Mouse (Mus musculus) liver, embryonic 12.5 days (tissue): ENCODE results near the gene Atp6v1g2. TPM values are rescaled to one million over a fixed set of nuclear protein-coding genes. Genes with fewer than 3 reads are reported as not detected.

Experiments
- ATAC-seq: fragments of 200-750 bp; cut with Nextera tagmentation; 2 replicates; pipeline ENCODE4 v1.8.0; 2017; ENCODE audit warnings: moderate number of reproducible peaks, mild to moderate bottlenecking, moderate library complexity
- H3K27ac ChIP-seq: fragments of 300-500 bp; sonication (generic); 2 replicates; pipeline ENCODE4 v1.5.1; 2016; ENCODE audit warnings: mild to moderate bottlenecking
- H3K27me3 ChIP-seq: fragments of 300-500 bp; sonication (generic); replicated peaks from 2 replicates; pipeline ENCODE4 v1.6.1; 2016; ENCODE audit warnings: mild to moderate bottlenecking, moderate library complexity
- H3K36me3 ChIP-seq: fragments of 300-500 bp; sonication (generic); 2 replicates; pipeline ENCODE4 v1.6.1; 2016; ENCODE audit warnings: mild to moderate bottlenecking, moderate library complexity
- H3K4me1 ChIP-seq: fragments of 300-500 bp; sonication (generic); 2 replicates; pipeline ENCODE4 v1.6.1; 2016
- H3K4me2 ChIP-seq: fragments of 300-500 bp; sonication (generic); 2 replicates; pipeline ENCODE4 v1.6.1; 2016; ENCODE audit warnings: mild to moderate bottlenecking, moderate library complexity
- H3K4me3 ChIP-seq: fragments of 300-500 bp; sonication (generic); 2 replicates; pipeline ENCODE4 v1.5.1; 2016; ENCODE audit warnings: mild to moderate bottlenecking, moderate library complexity
- H3K9ac ChIP-seq: fragments of 300-500 bp; sonication (generic); 2 replicates; pipeline ENCODE4 v1.6.1; 2016; ENCODE audit warnings: mild to moderate bottlenecking, moderate library complexity
- H3K9me3 ChIP-seq: fragments of 300-500 bp; sonication (generic); replicated peaks from 2 replicates; pipeline ENCODE4 v1.6.1; 2016; ENCODE audit warnings: mild to moderate bottlenecking, moderate library complexity
- WGBS: fragments of 180-500 bp; shearing (Covaris S2); methylation state at CpG from one replicate; pipeline ENCODE4 v1.1.7; 2016; ENCODE audit not compliant: insufficient replicate concordance; 5-methylcytosine and 5-hydroxymethylcytosine counted together
- polyA plus RNA-seq: library from polyadenylated mRNA; unstranded; fragments of >200 nt; fragmentation: Nextera tagmentation; extraction: Ambion mirVana; gene quantifications from 2 replicates; pipeline ENCODE4 v1.2.1, GENCODE M21; 2016

Gene Atp6v1g2
- polyA plus RNA-seq, 1 experiment from 2014 or later, result 1.3 TPM

GRCm38 (mm10) chr17:35194844-35195630, 38.4 kb upstream of the Atp6v1g2 start:
- no peaks in the 10 kb centered on the region for H3K36me3 ChIP-seq
- ATAC-seq, result peak; percentile 9; the same call in 1 of the 2 replicates
- peak overlapping the region; percentile 80 for H3K4me2 ChIP-seq
- peaks cover 53% of the 10 kb centered on the region for H3K27me3 ChIP-seq
- no peak overlapping the region for H3K27ac ChIP-seq
- H3K9ac ChIP-seq, result peak overlapping the region; percentile 52; the same call in 1 of the 2 replicates
- no peaks in the 10 kb centered on the region for H3K9me3 ChIP-seq
- 40% methylated on average over 19 of the region's 19 CpGs for WGBS
- peak overlapping the region; percentile 54 for H3K4me3 ChIP-seq
- peaks cover 41% of the 10 kb centered on the region for H3K4me1 ChIP-seq

GRCm38 (mm10) chr17:35195631-35196320, 37.7 kb upstream of the Atp6v1g2 start:
- no peaks in the 10 kb centered on the region for H3K36me3 ChIP-seq
- H3K27me3 ChIP-seq, result peaks cover 60% of the 10 kb centered on the region
- peak overlapping the region; percentile 54 for H3K4me3 ChIP-seq
- H3K9me3 ChIP-seq, result no peaks in the 10 kb centered on the region
- under 1% methylated on average over 66 of the region's 66 CpGs for WGBS
- peak overlapping the region; percentile 80 for H3K4me2 ChIP-seq
- peak overlapping the region; percentile 52 for H3K9ac ChIP-seq
- H3K27ac ChIP-seq, result no peak overlapping the region
- H3K4me1 ChIP-seq, result peaks cover 43% of the 10 kb centered on the region
- ATAC-seq, result peak; percentile 76

GRCm38 (mm10) chr17:35196321-35196641, 37.2 kb upstream of the Atp6v1g2 start:
- H3K9ac ChIP-seq, result peak overlapping the region; percentile 52; the same call in 1 of the 2 replicates
- ATAC-seq, result no peak
- peak overlapping the region; percentile 80 for H3K4me2 ChIP-seq
- H3K27me3 ChIP-seq, result peaks cover 65% of the 10 kb centered on the region
- H3K4me1 ChIP-seq, result peaks cover 47% of the 10 kb centered on the region
- H3K9me3 ChIP-seq, result no peaks in the 10 kb centered on the region
- H3K27ac ChIP-seq, result no peak overlapping the region
- WGBS, result 35% methylated on average over 9 of the region's 9 CpGs
- H3K36me3 ChIP-seq, result no peaks in the 10 kb centered on the region
- H3K4me3 ChIP-seq, result peak overlapping the region; percentile 54

GRCm38 (mm10) chr17:35197126-35197525, 36.3 kb upstream of the Atp6v1g2 start:
- no peaks in the 10 kb centered on the region for H3K36me3 ChIP-seq
- no peak overlapping the region for H3K27ac ChIP-seq
- H3K27me3 ChIP-seq, result peaks cover 74% of the 10 kb centered on the region
- no peaks in the 10 kb centered on the region for H3K9me3 ChIP-seq
- H3K4me2 ChIP-seq, result no peak overlapping the region
- WGBS, result 14% methylated on average over 5 of the region's 6 CpGs
- H3K9ac ChIP-seq, result no peak overlapping the region
- H3K4me1 ChIP-seq, result peaks cover 49% of the 10 kb centered on the region
- no peak for ATAC-seq
- H3K4me3 ChIP-seq, result no peak overlapping the region

- 51% methylated on average over 7 of the region's 7 CpGs for WGBS
- H3K4me1 ChIP-seq, result peaks cover 49% of the 10 kb centered on the region
These were observed 35.4 kb upstream of the Atp6v1g2 start for GRCm38 (mm10) chr17:35198029-35198428.

GRCm38 (mm10) chr17:35198946-35199345, 34.5 kb upstream of the Atp6v1g2 start:
- WGBS, result 63% methylated on average over 8 of the region's 8 CpGs
- peaks cover 85% of the 10 kb centered on the region for H3K27me3 ChIP-seq
- H3K36me3 ChIP-seq, result no peaks in the 10 kb centered on the region

More at GRCm38 (mm10) chr17:35198029-35198428, 35.4 kb upstream of the Atp6v1g2 start:
- Histone ChIP-seq H3K9me3 (no peaks in the 10 kb centered on the region), H3K9ac (no peak overlapping the region), H3K36me3 (no peaks in the 10 kb centered on the region), H3K27me3 (peaks cover 83% of the 10 kb centered on the region), H3K4me2 (no peak overlapping the region), H3K27ac (no peak overlapping the region), H3K4me3 (no peak overlapping the region)
- no peak for ATAC-seq

GRCm38 (mm10) chr17:35200398-35200797, 33.1 kb upstream of the Atp6v1g2 start:
- H3K27me3 ChIP-seq, result peaks cover 85% of the 10 kb centered on the region
- H3K36me3 ChIP-seq, result no peaks in the 10 kb centered on the region
- peak overlapping the region; percentile 44 for H3K4me2 ChIP-seq
- H3K4me1 ChIP-seq, result peaks cover 31% of the 10 kb centered on the region
- 0 out of 2 replicates have a peak overlapping the region, but pooled peaks have one; percentile 24 for H3K27ac ChIP-seq
- no peaks in the 10 kb centered on the region for H3K9me3 ChIP-seq
- ATAC-seq, result no peak
- 39% methylated on average over 11 of the region's 11 CpGs for whole genome bisulfite sequencing
- H3K4me3 ChIP-seq, result no peak overlapping the region; the same call in 1 of the 2 replicates
- H3K9ac ChIP-seq, result no peak overlapping the region

More at GRCm38 (mm10) chr17:35198946-35199345, 34.5 kb upstream of the Atp6v1g2 start:
- Histone ChIP-seq H3K9ac (no peak overlapping the region), H3K9me3 (no peaks in the 10 kb centered on the region), H3K27ac (no peak overlapping the region), H3K4me1 (peaks cover 46% of the 10 kb centered on the region), H3K4me3 (no peak overlapping the region), H3K4me2 (no peak overlapping the region)
- no peak for ATAC-seq

- H3K4me2 ChIP-seq, result peak overlapping the region; percentile 44
- no peaks in the 10 kb centered on the region for H3K36me3 ChIP-seq
- H3K4me3 ChIP-seq, result peak overlapping the region; percentile 32
- H3K9ac ChIP-seq, result no peak overlapping the region; the same call in 1 of the 2 replicates
- no peak for ATAC-seq
- peaks cover 24% of the 10 kb centered on the region for H3K4me1 ChIP-seq
- 0 out of 2 replicates have a peak overlapping the region, but pooled peaks have one; percentile 24 for H3K27ac ChIP-seq
- 14% methylated on average over 11 of the region's 11 CpGs for WGBS
- H3K27me3 ChIP-seq, result peaks cover 79% of the 10 kb centered on the region
- no peaks in the 10 kb centered on the region for H3K9me3 ChIP-seq
These were observed 32.3 kb upstream of the Atp6v1g2 start for GRCm38 (mm10) chr17:35201128-35201527.

GRCm38 (mm10) chr17:35201787-35202186, 31.7 kb upstream of the Atp6v1g2 start, which contains the start of gene Tnf:
TSS of gene Tnf (minus strand) at chr17:35202007.
- WGBS, result 9% methylated on average over 13 of the region's 13 CpGs
- H3K27me3 ChIP-seq, result peaks cover 73% of the 10 kb centered on the region
- no peaks in the 10 kb centered on the region for H3K36me3 ChIP-seq
- H3K4me3 ChIP-seq, result peak within 1 kb of the TSS; percentile 32
- no peak within 1 kb of the TSS; the same call in 1 of the 2 replicates for H3K9ac ChIP-seq
- ATAC-seq, result no peak
- 0 out of 2 replicates have a peak within 1 kb of the TSS, but pooled peaks have one; percentile 24 for H3K27ac ChIP-seq
- no peaks in the 10 kb centered on the region for H3K9me3 ChIP-seq
- peak within 1 kb of the TSS; percentile 44 for H3K4me2 ChIP-seq
- peaks cover 19% of the 10 kb centered on the region; the same call in 1 of the 2 replicates for H3K4me1 ChIP-seq

GRCm38 (mm10) chr17:35202442-35202841, 31.0 kb upstream of the Atp6v1g2 start:
- peaks cover 68% of the 10 kb centered on the region for H3K27me3 ChIP-seq

GRCm38 (mm10) chr17:35204494-35205379, 28.7 kb upstream of the Atp6v1g2 start, which contains the start of gene Lta:
TSS of gene Lta (minus strand) at chr17:35205351.
- no peak for ATAC-seq
- H3K4me3 ChIP-seq, result no peak within 1 kb of the TSS
- no peaks in the 10 kb centered on the region for H3K36me3 ChIP-seq
- H3K4me2 ChIP-seq, result no peak within 1 kb of the TSS
- 30% methylated on average over 20 of the region's 20 CpGs for WGBS
- no peaks in the 10 kb centered on the region for H3K9me3 ChIP-seq
- H3K9ac ChIP-seq, result no peak within 1 kb of the TSS
- H3K27ac ChIP-seq, result no peak within 1 kb of the TSS
- H3K27me3 ChIP-seq, result peaks cover 58% of the 10 kb centered on the region
- H3K4me1 ChIP-seq, result peaks cover 13% of the 10 kb centered on the region; the same call in 1 of the 2 replicates

More at GRCm38 (mm10) chr17:35202442-35202841, 31.0 kb upstream of the Atp6v1g2 start:
- no peak for ATAC-seq
- Histone ChIP-seq H3K36me3 (no peaks in the 10 kb centered on the region), H3K4me1 (peaks cover 15% of the 10 kb centered on the region; the same call in 1 of the 2 replicates), H3K9ac (no peak overlapping the region), H3K9me3 (no peaks in the 10 kb centered on the region), H3K4me2 (no peak overlapping the region), H3K4me3 (no peak overlapping the region), H3K27ac (no peak overlapping the region)
- WGBS, result 57% methylated on average over 4 of the region's 4 CpGs
